Mouse (Mus musculus): Measurements from ENCODE around the gene Hmgcs2.

Gene Hmgcs2

GRCm38 (mm10) chr3:98338584-98339041 is 58.4 kb downstream of the Hmgcs2 start:
- DNase-seq (ENCODE audit: low spot score in 2 of 2), result peak; percentile 31 to 66

GRCm38 (mm10) chr3:98339097-98339705 is 59.0 kb downstream of the Hmgcs2 start:
- peak; percentile 20 to 73 for DNase-seq (ENCODE audit: low spot score in 2 of 2)

- peak; percentile 66 to 73 for DNase-seq (ENCODE audit: low spot score in 2 of 2)
Observed at GRCm38 (mm10) chr3:98339706-98340109, 59.5 kb downstream of the Hmgcs2 start, which contains the start of gene Phgdh. Phgdh (minus strand) TSS chr3:98339990.

GRCm38 (mm10) chr3:98340818-98341594 is 60.8 kb downstream of the Hmgcs2 start:
- no peak for DNase-seq (ENCODE audit: low spot score in 2 of 2)

- no peak for DNase-seq (ENCODE audit: low spot score in 2 of 2)
Observed at GRCm38 (mm10) chr3:98343235-98343634, 63.0 kb downstream of the Hmgcs2 start.

GRCm38 (mm10) chr3:98348106-98348505 is 67.9 kb downstream of the Hmgcs2 start:
- DNase-seq (ENCODE audit: low spot score in 2 of 2), result no peak

GRCm38 (mm10) chr3:98348705-98349104 is 68.5 kb downstream of the Hmgcs2 start:
- no peak for DNase-seq (ENCODE audit: low spot score in 2 of 2)

GRCm38 (mm10) chr3:98353892-98354291 is 73.7 kb downstream of the Hmgcs2 start:
- DNase-seq (ENCODE audit: low spot score in 2 of 2), result peak; percentile 43 to 81

GRCm38 (mm10) chr3:98355344-98356025 is 75.2 kb downstream of the Hmgcs2 start:
- no peak for DNase-seq (ENCODE audit: low spot score in 2 of 2)

- no peak for DNase-seq (ENCODE audit: low spot score in 2 of 2)
Observed at GRCm38 (mm10) chr3:98356026-98356365, 75.8 kb downstream of the Hmgcs2 start.

GRCm38 (mm10) chr3:98356632-98357370 is 76.6 kb downstream of the Hmgcs2 start:
- no peak for DNase-seq (ENCODE audit: low spot score in 2 of 2)
